Mouse (Mus musculus) urinary bladder, postnatal 25 days (tissue): ENCODE results near the gene Oosp1.

Experiments used
- DNase-seq: peaks from one replicate; pipeline ENCODE4 v3.0.0; 2022; ENCODE audit warnings: low spot score

Oosp1 gene

GRCm38 (mm10) chr19:11617983-11618382, 73.0 kb downstream of the Oosp1 start:
- no peak for DNase-seq
